Comparison of ENCODE assay signal across 11 mouse cellular contexts in genomic region chr4:141311506-141311905, GRCm38 (mm10). TPM values are rescaled to one million over a fixed set of nuclear protein-coding genes. Genes with fewer than 3 reads are reported as not detected.
A peak's percentile ranks its signal among the peaks of the same experiment; 100 is the strongest.
DNase-seq lines count a peak whose midpoint lies in the region; ATAC-seq and TF ChIP-seq lines count a peak whose summit lies in the region.
"Had no signal": no experiment of that assay in that cellular context is flagged by ENCODE, and none has a peak within 500 bp of the region (broad histone marks: within the 10 kb centered on the region; RNA-seq: fewer than 3 reads in every experiment).

No protein-coding gene starts in this region.

- no peak overlapping the region for H3K9ac ChIP-seq in liver, embryonic 11.5 days (ENCODE audit: low read depth, low read length)
- no peak overlapping the region for H3K9ac ChIP-seq in liver, postnatal 0 days (replicated peaks)
- H3K9ac ChIP-seq: forebrain, postnatal 0 days had no signal

- peaks cover 54% of the 10 kb centered on the region for H3K4me1 ChIP-seq in liver, embryonic 11.5 days (replicated peaks; ENCODE audit: control insufficient read depth, insufficient read depth, low read length)
- peaks cover 36% of the 10 kb centered on the region for H3K4me1 ChIP-seq in liver, postnatal 0 days (ENCODE audit: insufficient read depth)

- peaks cover 89% of the 10 kb centered on the region for H3K79me2 ChIP-seq in myocyte (ENCODE audit: control insufficient read depth, insufficient read depth)

- H3K9me3 ChIP-seq in liver, embryonic 11.5 days (ENCODE audit: control insufficient read depth, low read length) = no peaks in the 10 kb centered on the region
- H3K9me3 ChIP-seq in liver, postnatal 0 days (ENCODE audit: low read length) = no peaks in the 10 kb centered on the region

- H3K4me3 ChIP-seq in liver, embryonic 11.5 days (ENCODE audit: low read depth, low read length) = no peak overlapping the region
- no peak overlapping the region for H3K4me3 ChIP-seq in liver, postnatal 0 days (ENCODE audit: low read depth, low read length)
- peak overlapping the region; percentile 6 for H3K4me3 ChIP-seq in myocyte

- H3ac ChIP-seq in myocyte (ENCODE audit: control insufficient read depth, insufficient read length) = no peak overlapping the region

- peaks cover 4% of the 10 kb centered on the region; the same call in 1 of the 2 replicates for H3K36me3 ChIP-seq in liver, embryonic 11.5 days (ENCODE audit: control insufficient read depth, insufficient read depth, low read length)
- H3K36me3 ChIP-seq in liver, postnatal 0 days (replicated peaks; ENCODE audit: insufficient read depth, low read length) = peaks cover 4% of the 10 kb centered on the region; the same call in 1 of the 2 replicates
- H3K36me3 ChIP-seq in myocyte (ENCODE audit: control insufficient read depth, insufficient read depth) = no peaks in the 10 kb centered on the region

- no peak for TF ChIP-seq POLR2A in myocyte (IDR thresholded peaks at IDR 0.05; ENCODE audit: insufficient read length, low read depth)

- 46% methylated on average over 6 of the region's 6 CpGs for WGBS in liver, embryonic 11.5 days
- 72% methylated on average over 6 of the region's 6 CpGs for WGBS in liver, postnatal 0 days (ENCODE audit: insufficient replicate concordance)

- H3K27me3 ChIP-seq in liver, embryonic 11.5 days (replicated peaks; ENCODE audit: control insufficient read depth, insufficient read depth, low read length) = no peaks in the 10 kb centered on the region
- no peaks in the 10 kb centered on the region for H3K27me3 ChIP-seq in liver, postnatal 0 days (ENCODE audit: insufficient read depth, low read length)
- H3K27me3 ChIP-seq in myocyte (ENCODE audit: control insufficient read depth, insufficient read depth, insufficient read length) = no peaks in the 10 kb centered on the region
- H3K27me3 ChIP-seq: Patski had no signal

- peak overlapping the region; percentile 20 for H3K27ac ChIP-seq in liver, embryonic 11.5 days (ENCODE audit: low read depth, low read length)
- no peak overlapping the region for H3K27ac ChIP-seq in liver, postnatal 0 days (ENCODE audit: low read depth)

- TF ChIP-seq CTCF in liver, postnatal 0 days (IDR thresholded peaks at IDR 0.05; ENCODE audit: low read depth) = no peak

- TF ChIP-seq EP300 in liver, postnatal 0 days (IDR thresholded peaks at IDR 0.05; ENCODE audit: low read depth) = no peak

- H3K4me2 ChIP-seq in liver, embryonic 11.5 days = no peak overlapping the region
- H3K4me2 ChIP-seq in liver, postnatal 0 days (ENCODE audit: low read depth, low read length) = no peak overlapping the region
- peak overlapping the region; percentile 98 for H3K4me2 ChIP-seq in myocyte (ENCODE audit: low read depth)

- DNase-seq in adrenal gland, postnatal 14 days = peak; percentile 7
- no peak for DNase-seq in adrenal gland, adult 8-10 months
- DNase-seq in liver, embryonic 11.5 days (ENCODE audit: low spot score) = no peak
- DNase-seq in liver, postnatal 0 days = no peak
- peak; percentile 66 for DNase-seq in kidney, postnatal 10 days
- DNase-seq in left cerebral cortex, adult 11 months (ENCODE audit: low spot score) = no peak
- no peak for DNase-seq in gastrocnemius, postnatal 25 days
- DNase-seq: forebrain, postnatal 0 days had no signal

- no peak for ATAC-seq in liver, embryonic 11.5 days (replicated peaks; ENCODE audit: low FRiP score)
- ATAC-seq in liver, postnatal 0 days = no peak

TF ChIP-seq in myocyte, 11 proteins besides CTCF, POLR2A, EP300 and RAD21:
- TF ChIP-seq TCF12 (IDR thresholded peaks at IDR 0.05; ENCODE audit: insufficient read depth, poor library complexity, severe bottlenecking) (no peak), MYOD1 (IDR thresholded peaks at IDR 0.05; ENCODE audit: control insufficient read depth in 1 of 3, insufficient read length in 2 of 3, low read depth in 2 of 3) (no peak), USF1 (IDR thresholded peaks at IDR 0.05; ENCODE audit: low read depth) (no peak), MYOG (IDR thresholded peaks at IDR 0.05; ENCODE audit: control insufficient read depth in 1 of 3, insufficient read depth in 1 of 3, insufficient read length in 2 of 3, low read depth in 2 of 3) (no peak), CEBPB (IDR thresholded peaks at IDR 0.05; ENCODE audit: insufficient read depth, poor library complexity, severe bottlenecking) (no peak), REST (IDR thresholded peaks at IDR 0.05; ENCODE audit: insufficient read depth, insufficient read length) (no peak), SRF (IDR thresholded peaks at IDR 0.05; ENCODE audit: control insufficient read depth, insufficient read length, low read depth) (no peak), TCF3 (IDR thresholded peaks at IDR 0.05; ENCODE audit: insufficient read length, low read depth) (no peak), E2F4 (IDR thresholded peaks at IDR 0.05; ENCODE audit: insufficient read depth) (no peak), POLR2AphosphoS2 (IDR thresholded peaks at IDR 0.05; ENCODE audit: insufficient read length, low read depth) (no peak), MAX (IDR thresholded peaks at IDR 0.05; ENCODE audit: low read depth) (no peak)

RNA-seq across cellular contexts. Expression of gene Epha2, which starts 10.5 kb away (rescaled TPM):
- total RNA-seq in adrenal gland, postnatal 14 days (2021) = 18.8 and 19.4 TPM in 2 replicates
- 10 to 100 TPM; 11.4 to 21.1 (median 16.2) TPM for total RNA-seq in adrenal gland, adult 8-10 months (2022)
- polyA plus RNA-seq in liver, embryonic 11.5 days (2014; fragmentation: Nextera tagmentation; extraction: Ambion mirVana) = 2.5 and 2.9 TPM in 2 replicates
- polyA plus RNA-seq in liver, postnatal 0 days (2015; fragmentation: Nextera tagmentation; extraction: Ambion mirVana) = 1.5 and 2.4 TPM in 2 replicates
- 46.8 TPM for polyA plus RNA-seq in myocyte (2012; fragmentation: generic; extraction: Trizol)
- total RNA-seq in gastrocnemius, postnatal 25 days (2021) = 1 to 10 TPM; 1.3 to 2.0 TPM

RNA-seq across cellular contexts. Expression of gene Fam131c, which starts 56.5 kb away (rescaled TPM):
- total RNA-seq in adrenal gland, postnatal 14 days (2021) = 11.0 and 16.9 TPM in 2 replicates
- total RNA-seq in adrenal gland, adult 8-10 months (2022) = 1 to 10 TPM; 1.2 to 5.7 (median 2.8) TPM
- polyA plus RNA-seq in liver, embryonic 11.5 days (2014; fragmentation: Nextera tagmentation; extraction: Ambion mirVana) = 0.45 and 0.64 TPM in 2 replicates
- 0.53 and 0.96 TPM in 2 replicates for polyA plus RNA-seq in liver, postnatal 0 days (2015; fragmentation: Nextera tagmentation; extraction: Ambion mirVana)
- polyA plus RNA-seq in myocyte (2012; fragmentation: generic; extraction: Trizol) = 0.77 TPM
- total RNA-seq in gastrocnemius, postnatal 25 days (2021) = under 1 TPM in 1 of 2 experiments, not detected in 1; 0.29 TPM
- total RNA-seq: common myeloid progenitor, adult 5-6 weeks had no signal

Comparison
In these comparisons a context has a peak if more than half of its experiments do, and no peak if none do; other contexts are left out.
1. DNase-seq: peak in adrenal gland, postnatal 14 days (single experiment) and kidney, postnatal 10 days (single experiment); none in adrenal gland, adult 8-10 months (single experiment), liver, embryonic 11.5 days (single experiment), liver, postnatal 0 days (single experiment), left cerebral cortex, adult 11 months (single experiment) and gastrocnemius, postnatal 25 days (single experiment).